Mouse (Mus musculus) heart, postnatal 0 days (tissue): ENCODE results near the gene Dgat2. TPM values are rescaled to one million over a fixed set of nuclear protein-coding genes. Genes with fewer than 3 reads are reported as not detected.

Source experiments
- ATAC-seq: fragments of 200-750 bp; cut with Nextera tagmentation; 2 replicates; pipeline ENCODE4 v1.8.0; 2017; ENCODE audit warnings: low read depth, moderate number of reproducible peaks, moderate library complexity; ENCODE audit not compliant: insufficient read depth
- DNase-seq: peaks from one replicate; pipeline ENCODE4 v3.0.0-alpha.2; 2016; ENCODE audit warnings: low spot score
- H3K27ac ChIP-seq: fragments of 300-500 bp; sonication (generic); 2 replicates; pipeline ENCODE4 v1.5.1; 2014; ENCODE audit warnings: low read depth, mild to moderate bottlenecking
- H3K27me3 ChIP-seq: fragments of 300-500 bp; sonication (generic); 2 replicates; pipeline ENCODE4 v1.6.1; 2014; ENCODE audit warnings: low read length, mixed read lengths; ENCODE audit not compliant: control insufficient read depth, insufficient read depth
- H3K36me3 ChIP-seq: fragments of 300-500 bp; sonication (generic); replicated peaks from 2 replicates; pipeline ENCODE4 v1.6.1; 2014; ENCODE audit warnings: low read length, mixed read lengths; ENCODE audit not compliant: control insufficient read depth, insufficient read depth
- H3K4me1 ChIP-seq: fragments of 300-500 bp; sonication (generic); 2 replicates; pipeline ENCODE4 v1.6.1; 2014; ENCODE audit warnings: antibody characterized with exemption; ENCODE audit not compliant: control insufficient read depth, insufficient read depth
- H3K4me2 ChIP-seq: fragments of 300-500 bp; sonication (generic); 2 replicates; pipeline ENCODE4 v1.6.1; 2014; ENCODE audit warnings: low read depth, mild to moderate bottlenecking, low read length, moderate library complexity
- H3K4me3 ChIP-seq: fragments of 300-500 bp; sonication (generic); 2 replicates; pipeline ENCODE4 v1.5.1; 2014; ENCODE audit warnings: low read depth, low read length
- H3K9ac ChIP-seq: fragments of 300-500 bp; sonication (generic); replicated peaks from 2 replicates; pipeline ENCODE4 v1.6.1; 2014; ENCODE audit warnings: low read depth, low read length, mixed read lengths
- H3K9me3 ChIP-seq: fragments of 300-500 bp; sonication (generic); replicated peaks from 2 replicates; pipeline ENCODE4 v1.6.1; 2016; ENCODE audit warnings: low read length; ENCODE audit not compliant: control insufficient read depth
- CTCF ChIP-seq: IDR thresholded peaks from 2 replicates; pipeline ENCODE4 v1.5.1; 2016; ENCODE audit warnings: antibody characterized with exemption, control low read depth, low read depth
- EP300 ChIP-seq: IDR thresholded peaks from 2 replicates; pipeline ENCODE4 v1.6.1; 2016; ENCODE audit warnings: antibody characterized with exemption, low read depth
- WGBS: fragments of 180-500 bp; shearing (Covaris S2); extraction: QIAGEN DNeasy Blood & Tissue Kit; methylation state at CpG from one replicate; pipeline ENCODE4 v1.1.7; 2014; 5-methylcytosine and 5-hydroxymethylcytosine counted together
- polyA plus RNA-seq: library from polyadenylated mRNA; unstranded; fragments of >200 nt; fragmentation: Nextera tagmentation; extraction: Ambion mirVana; gene quantifications from 2 replicates; pipeline ENCODE4 v1.2.1, GENCODE M21; 2015
- total RNA-seq: library from RNA; depleted of rRNA; stranded (reverse); fragments of >200 nt; gene quantifications from 2 replicates; pipeline ENCODE4 v1.2.3, GENCODE M21; 2014; ENCODE audit warnings: low replicate concordance

The Dgat2 gene
- total and polyA plus RNA-seq, 2 experiments from 2014 or later: 114 to 115 TPM

DNA sequence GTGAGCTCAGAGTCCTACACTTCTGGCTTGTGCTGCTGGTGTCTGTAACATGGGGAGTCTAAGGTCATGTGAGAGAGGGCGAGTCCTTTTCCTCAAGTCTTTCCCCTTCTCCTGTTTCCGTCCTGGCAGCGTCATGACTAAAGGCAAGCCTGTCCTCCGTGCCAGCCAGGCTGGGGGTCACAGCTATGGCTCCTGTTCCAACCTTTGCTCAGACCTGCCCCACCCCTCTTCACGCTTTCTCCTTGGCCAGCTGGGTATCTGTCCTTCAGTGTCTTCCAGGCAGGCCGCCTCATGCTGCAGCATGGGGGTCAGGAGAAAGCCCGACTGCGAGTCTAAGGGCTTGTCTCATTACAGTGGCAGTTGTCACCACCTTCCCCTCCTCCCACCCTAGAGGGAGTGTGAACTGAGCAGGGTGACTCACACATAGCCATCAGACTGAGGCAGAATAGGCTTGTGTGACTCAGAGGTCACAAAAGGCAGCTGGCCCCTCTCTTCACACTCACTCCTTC is 32.9 kb upstream of the Dgat2 start:
- WGBS: 18% methylated on average over 8 of the region's 8 CpGs
- peak; percentile 80 for ATAC-seq

GRCm38 (mm10) chr7:99214621-99215185 is 32.2 kb upstream of the Dgat2 start:
- no peak overlapping the region for H3K4me3 ChIP-seq

More for the DNA sequence above, 32.9 kb upstream of the Dgat2 start:
- no peaks in the 10 kb centered on the region for H3K9me3 ChIP-seq
- H3K27me3 ChIP-seq: no peaks in the 10 kb centered on the region
- no peak overlapping the region for H3K4me3 ChIP-seq
- H3K4me2 ChIP-seq: no peak overlapping the region
- peak; percentile 86 for DNase-seq
- peaks cover 26% of the 10 kb centered on the region for H3K4me1 ChIP-seq
- TF ChIP-seq CTCF (no peak), EP300 (0 out of 2 replicates have a peak, but pooled peaks have one; percentile 17)
- 0 out of 2 replicates have a peak overlapping the region, but pooled peaks have one; percentile 26 for H3K9ac ChIP-seq
- H3K27ac ChIP-seq: peak overlapping the region; percentile 77
- H3K36me3 ChIP-seq: no peaks in the 10 kb centered on the region

DNA sequence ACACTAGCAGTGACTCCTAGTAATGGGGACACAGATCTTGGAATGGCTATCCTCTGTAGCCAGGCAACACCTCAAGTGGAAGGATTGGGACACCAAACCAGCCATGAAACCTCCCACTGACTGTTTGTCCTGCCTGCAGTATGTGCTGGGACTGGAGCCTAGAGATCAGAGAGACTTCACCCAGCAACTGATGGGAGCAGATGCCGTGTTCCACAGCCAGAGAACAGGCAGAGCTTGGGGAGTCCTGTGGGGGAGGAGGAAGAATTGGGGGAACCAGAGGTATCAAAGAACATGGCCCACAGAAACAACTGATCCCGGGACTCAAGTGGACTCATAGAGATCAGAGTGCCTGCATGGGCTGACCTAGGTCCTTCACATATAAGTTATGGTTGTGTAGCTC is 31.2 kb upstream of the Dgat2 start:
- H3K27me3 ChIP-seq: no peaks in the 10 kb centered on the region
- H3K9me3 ChIP-seq: no peaks in the 10 kb centered on the region
- TF ChIP-seq EP300 (no peak), CTCF (no peak)
- no peak overlapping the region for H3K9ac ChIP-seq
- WGBS: 81% methylated on average over 2 of the region's 2 CpGs
- no peaks in the 10 kb centered on the region for H3K36me3 ChIP-seq
- no peak for ATAC-seq
- no peak overlapping the region for H3K4me2 ChIP-seq
- H3K4me3 ChIP-seq: no peak overlapping the region
- no peak for DNase-seq
- peaks cover 29% of the 10 kb centered on the region for H3K4me1 ChIP-seq
- H3K27ac ChIP-seq: no peak overlapping the region

More at GRCm38 (mm10) chr7:99214621-99215185, 32.2 kb upstream of the Dgat2 start:
- Histone ChIP-seq H3K4me1 (peaks cover 26% of the 10 kb centered on the region), H3K9ac (no peak overlapping the region), H3K4me2 (no peak overlapping the region), H3K27ac (peak overlapping the region; percentile 77), H3K36me3 (no peaks in the 10 kb centered on the region), H3K27me3 (no peaks in the 10 kb centered on the region), H3K9me3 (no peaks in the 10 kb centered on the region)
- TF ChIP-seq CTCF: no peak
- no peak for TF ChIP-seq EP300
- DNase-seq (no peak), ATAC-seq (no peak)
- WGBS: 88% methylated on average over 10 of the region's 10 CpGs

DNA sequence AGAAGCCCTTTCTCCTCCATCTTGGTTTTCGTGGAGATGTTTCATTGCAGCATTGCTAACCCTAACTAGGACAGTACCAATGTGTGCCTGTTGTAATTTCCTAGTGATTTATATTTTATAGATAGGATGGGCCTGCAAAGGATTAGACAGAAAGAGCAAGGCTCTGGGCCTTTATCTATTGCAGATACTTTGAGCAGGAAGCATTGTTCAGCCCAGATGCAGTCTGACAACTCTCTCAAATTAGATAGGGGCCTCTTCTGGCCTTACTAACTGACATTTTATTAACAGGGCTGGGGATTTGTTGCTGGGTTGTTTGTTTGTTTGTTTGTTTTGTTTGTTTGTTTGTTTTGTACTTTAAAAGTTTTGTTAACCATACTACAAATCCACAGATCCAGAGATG is 30.5 kb upstream of the Dgat2 start:
- no peaks in the 10 kb centered on the region for H3K9me3 ChIP-seq
- H3K27me3 ChIP-seq: no peaks in the 10 kb centered on the region
- no peak for DNase-seq

DNA sequence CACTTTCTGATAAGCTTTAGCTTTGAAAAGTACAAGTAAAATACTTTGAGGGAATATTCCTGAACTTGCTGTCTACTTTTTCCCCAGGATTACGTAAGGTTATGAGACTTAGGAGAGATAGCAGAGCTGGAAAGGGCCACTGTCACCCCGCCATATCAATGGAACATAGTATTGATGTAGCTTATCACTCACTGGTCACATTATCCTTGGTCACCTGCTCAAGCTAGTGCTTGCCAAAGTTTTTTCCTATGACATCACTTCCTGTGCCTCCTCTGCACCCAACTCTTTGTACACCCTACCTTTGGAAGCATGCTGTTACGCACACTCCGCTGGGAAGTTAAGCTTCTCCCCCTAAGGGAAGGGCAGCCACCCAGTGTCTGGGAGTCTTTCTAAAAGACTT is 26.2 kb upstream of the Dgat2 start:
- Histone ChIP-seq H3K36me3 (no peaks in the 10 kb centered on the region), H3K27me3 (no peaks in the 10 kb centered on the region), H3K4me2 (no peak overlapping the region), H3K4me3 (no peak overlapping the region), H3K9me3 (no peaks in the 10 kb centered on the region), H3K27ac (no peak overlapping the region), H3K9ac (no peak overlapping the region), H3K4me1 (0 out of 2 replicates have a peak, but pooled peaks cover 4% of the 10 kb centered on the region)
- no peak for ATAC-seq
- TF ChIP-seq EP300: no peak
- no peak for TF ChIP-seq CTCF
- WGBS: 69% methylated on average over 4 of the region's 4 CpGs
- no peak for DNase-seq

More for the DNA sequence above, 30.5 kb upstream of the Dgat2 start:
- Histone ChIP-seq H3K4me1 (peaks cover 30% of the 10 kb centered on the region), H3K36me3 (no peaks in the 10 kb centered on the region), H3K27ac (no peak overlapping the region), H3K4me3 (no peak overlapping the region), H3K4me2 (no peak overlapping the region), H3K9ac (no peak overlapping the region)
- WGBS: 95% methylated on average over 1 of the region's 1 CpGs
- ATAC-seq: no peak
- no peak for TF ChIP-seq EP300
- no peak for TF ChIP-seq CTCF

DNA sequence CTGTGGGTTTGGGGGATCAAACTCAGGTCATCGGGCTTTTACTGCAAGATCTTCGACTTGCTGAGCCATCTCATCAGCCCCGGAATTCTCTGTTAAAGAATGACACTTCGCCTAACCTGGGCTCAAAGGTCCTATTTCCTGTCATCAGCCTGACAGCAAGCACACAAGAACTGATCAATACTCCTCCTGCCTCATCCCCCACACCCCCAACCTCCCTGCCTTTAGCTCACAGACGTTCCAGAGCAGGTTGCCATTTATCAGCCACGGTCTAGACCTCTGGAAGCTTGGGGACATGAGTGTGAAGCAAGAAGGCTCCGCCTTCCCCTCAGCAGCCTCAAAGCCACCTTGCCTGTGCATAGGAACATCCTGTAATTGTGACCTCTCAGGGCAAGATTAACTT is 23.8 kb upstream of the Dgat2 start:
- Histone ChIP-seq H3K4me3 (no peak overlapping the region), H3K4me1 (peaks cover 9% of the 10 kb centered on the region), H3K36me3 (no peaks in the 10 kb centered on the region), H3K9ac (no peak overlapping the region), H3K9me3 (no peaks in the 10 kb centered on the region), H3K4me2 (no peak overlapping the region), H3K27ac (no peak overlapping the region), H3K27me3 (no peaks in the 10 kb centered on the region)
- WGBS: 73% methylated on average over 7 of the region's 7 CpGs
- DNase-seq (no peak), ATAC-seq (no peak)
- no peak for TF ChIP-seq EP300
